Comparison of ENCODE assay signal across 8 mouse cellular contexts in the genomic region with DNA sequence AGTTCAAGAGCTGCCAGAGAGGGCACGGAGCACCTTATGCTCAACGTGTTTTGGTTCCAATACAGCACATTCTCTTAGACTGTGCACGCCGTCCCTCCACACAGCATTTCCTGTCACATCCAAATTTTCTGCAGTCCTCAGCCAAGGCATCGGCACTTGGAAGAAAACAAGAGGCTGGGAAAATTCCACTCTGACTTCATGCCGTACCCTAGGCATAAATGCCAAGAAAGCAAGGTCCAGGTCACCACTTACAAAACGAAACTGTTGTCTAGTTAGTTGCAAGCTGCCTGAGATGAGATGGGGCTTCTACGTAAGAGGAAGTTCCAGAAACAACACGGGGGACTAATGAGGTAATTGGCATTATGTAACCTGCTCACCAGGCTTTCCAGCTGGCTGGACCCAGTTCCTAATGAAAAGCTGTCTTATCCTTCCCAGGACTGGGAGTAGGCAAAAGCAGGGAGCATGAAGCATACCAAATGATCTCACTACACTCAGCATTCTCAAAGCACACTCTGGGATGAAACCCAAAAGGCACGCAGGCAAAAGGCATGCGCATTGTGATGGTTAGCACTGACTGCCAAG.
DNase-seq lines count a peak whose midpoint lies in the region; ATAC-seq and TF ChIP-seq lines count a peak whose summit lies in the region.
"Had no signal": no experiment of that assay in that cellular context is flagged by ENCODE, and none has a peak within 500 bp of the region (broad histone marks: within the 10 kb centered on the region; RNA-seq: fewer than 3 reads in every experiment).

No protein-coding gene starts in this region.

- H3K9me3 ChIP-seq in midbrain, postnatal 0 days (ENCODE audit: low read length): no peaks in the 10 kb centered on the region
- H3K9me3 ChIP-seq: embryonic facial prominence, embryonic 12.5 days had no signal

- TF ChIP-seq CTCF in midbrain, postnatal 0 days (IDR thresholded peaks at IDR 0.05): no peak

- H3K4me2 ChIP-seq in midbrain, postnatal 0 days (ENCODE audit: low read depth, low read length, poor library complexity, severe bottlenecking): no peak overlapping the region
- H3K4me2 ChIP-seq: embryonic facial prominence, embryonic 12.5 days had no signal

- WGBS in midbrain, postnatal 0 days: 63% methylated on average over 11 of the region's 11 CpGs

- no peaks in the 10 kb centered on the region for H3K27me3 ChIP-seq in midbrain, postnatal 0 days (ENCODE audit: insufficient read depth, low read length)
- H3K27me3 ChIP-seq: embryonic facial prominence, embryonic 12.5 days had no signal

- DNase-seq in 3T3-L1 (ENCODE audit: low read depth, low spot score): peak; percentile 17
- peak; percentile 93 for DNase-seq in cerebellum, adult 9-11 months
- peak; percentile 73 to 81 for DNase-seq in heart, adult 9 months (ENCODE audit: low spot score in 2 of 2)
- peak; percentile 55 to 66 for DNase-seq in layer of hippocampus, postnatal 10 days (ENCODE audit: low spot score in 2 of 2)
- peak; percentile 77 for DNase-seq in midbrain, postnatal 0 days (ENCODE audit: low spot score)
- no peak for DNase-seq in urinary bladder, adult 2 months (ENCODE audit: low spot score)

- no peaks in the 10 kb centered on the region for H3K4me1 ChIP-seq in midbrain, postnatal 0 days (ENCODE audit: insufficient read depth, low read length)
- H3K4me1 ChIP-seq: embryonic facial prominence, embryonic 12.5 days had no signal

- H3K36me3 ChIP-seq in midbrain, postnatal 0 days (ENCODE audit: insufficient read depth, low read length): no peaks in the 10 kb centered on the region
- H3K36me3 ChIP-seq: embryonic facial prominence, embryonic 12.5 days had no signal

- no peak overlapping the region for H3K27ac ChIP-seq in midbrain, postnatal 0 days (ENCODE audit: low read depth, low read length)
- H3K27ac ChIP-seq: embryonic facial prominence, embryonic 12.5 days had no signal

- H3K9ac ChIP-seq in midbrain, postnatal 0 days (replicated peaks; ENCODE audit: low read length, poor library complexity, severe bottlenecking): no peak overlapping the region
- H3K9ac ChIP-seq: embryonic facial prominence, embryonic 12.5 days had no signal

- ATAC-seq in CD4-positive, CD25-positive, alpha-beta regulatory T cell, adult 4 months: peak; percentile 79
- peak; percentile 60; the same call in 1 of the 2 replicates for ATAC-seq in midbrain, postnatal 0 days (ENCODE audit: low FRiP score)

- H3K4me3 ChIP-seq in midbrain, postnatal 0 days (ENCODE audit: low read depth, low read length): no peak overlapping the region
- H3K4me3 ChIP-seq: embryonic facial prominence, embryonic 12.5 days had no signal
